Mouse (Mus musculus) retina, embryonic 14.5 days (tissue): ENCODE measurements around the gene Scfd2.

Experiments
- DNase-seq: peaks from one replicate; pipeline ENCODE4 v3.0.0-alpha.2; 2015; ENCODE audit warnings: low spot score

Gene Scfd2

GRCm38 (mm10) chr5:74311200-74311825 lies 220.2 kb downstream of the Scfd2 start:
- peak; percentile 86 for DNase-seq

DNA sequence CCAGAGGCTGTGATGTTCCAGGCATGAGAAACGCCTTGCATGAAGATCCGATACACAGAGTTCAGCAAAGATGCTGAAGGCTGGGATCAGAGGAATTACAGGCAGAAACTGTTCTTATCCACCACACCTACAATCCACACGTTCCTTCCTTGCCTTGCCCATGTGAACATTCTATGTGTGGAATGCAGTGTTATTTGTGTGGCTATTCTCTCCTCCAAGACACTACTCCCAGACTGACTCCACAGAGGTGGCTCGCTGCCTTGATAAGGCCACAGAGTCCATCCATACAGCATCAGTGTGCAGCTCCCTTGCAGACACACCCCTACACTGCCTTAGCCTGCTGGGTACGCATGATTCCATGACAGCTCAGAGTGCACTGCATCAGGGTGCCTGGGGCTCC lies 221.5 kb downstream of the Scfd2 start:
- DNase-seq: no peak

- DNase-seq: no peak
Measured at GRCm38 (mm10) chr5:74307242-74307641, 224.3 kb downstream of the Scfd2 start.

DNA sequence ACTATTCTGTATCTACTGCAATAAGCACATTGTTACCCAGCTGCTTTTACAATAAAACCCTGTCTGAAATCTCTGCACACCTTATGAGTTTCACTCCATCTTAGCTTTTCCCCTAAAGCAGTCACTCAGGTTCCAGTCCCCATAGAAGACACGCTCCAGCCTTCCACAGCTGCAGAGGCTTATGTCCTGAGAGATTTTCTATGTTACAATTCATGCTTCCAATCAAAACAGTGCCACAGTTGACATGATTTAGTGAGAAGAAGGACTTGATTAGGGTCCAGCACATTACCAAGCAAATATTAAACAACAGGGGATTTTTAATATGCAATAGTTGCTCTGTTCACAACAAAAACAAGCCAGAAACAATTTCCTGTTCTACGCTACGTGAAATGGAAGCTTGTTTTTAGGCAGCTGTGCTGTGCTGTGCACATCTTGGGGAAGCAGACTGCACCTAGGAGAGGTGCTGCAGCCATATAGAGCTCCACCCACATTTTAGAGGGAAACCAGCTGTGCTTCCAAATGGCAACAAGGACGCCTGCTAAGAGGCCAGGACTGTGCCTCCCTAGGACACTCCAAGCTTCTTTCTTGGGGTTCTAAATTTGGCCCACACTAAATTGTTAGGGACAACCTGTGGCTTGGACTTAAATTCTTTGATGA lies 225.9 kb downstream of the Scfd2 start:
- no peak for DNase-seq

DNA sequence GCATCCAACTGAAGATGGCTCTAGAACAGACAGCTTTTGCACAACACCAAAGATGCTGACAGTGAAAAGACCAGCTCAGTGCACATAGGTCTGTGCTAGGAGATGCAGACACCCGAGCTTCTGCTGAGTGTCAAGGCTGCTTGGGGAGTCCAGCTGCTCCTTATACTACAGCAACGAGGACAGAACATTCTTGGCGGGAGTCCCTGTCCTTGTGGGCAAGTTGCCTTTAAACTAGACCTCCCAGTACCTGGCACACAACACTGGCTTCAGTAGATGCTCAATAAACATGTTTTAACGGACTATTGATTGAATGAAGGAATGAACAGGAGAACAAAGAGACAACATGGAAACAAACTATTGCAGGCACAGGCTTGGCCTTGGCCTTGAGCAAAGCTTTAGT lies 226.8 kb downstream of the Scfd2 start:
- no peak for DNase-seq

DNA sequence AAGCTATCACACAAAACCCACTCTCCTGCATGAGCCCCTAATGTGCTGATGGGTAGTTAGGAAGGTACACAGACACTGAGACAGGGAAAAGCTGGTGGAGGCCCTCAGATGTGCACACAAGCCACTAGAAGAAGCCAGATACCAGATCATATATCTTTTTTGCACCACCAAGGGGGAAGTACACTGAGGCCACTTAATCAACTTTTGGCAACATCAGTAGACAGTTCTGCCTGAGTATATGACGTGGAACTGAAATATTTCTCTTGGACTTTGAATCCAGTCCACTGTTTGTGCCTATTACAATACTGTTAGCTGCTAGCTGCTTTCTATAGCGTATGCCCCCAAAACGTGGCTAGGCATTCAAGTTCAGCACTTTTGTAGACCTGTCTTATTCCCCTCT lies 229.2 kb downstream of the Scfd2 start:
- DNase-seq: no peak

- no peak for DNase-seq
Measured at GRCm38 (mm10) chr5:74301443-74301842, 230.1 kb downstream of the Scfd2 start.

- DNase-seq: no peak
Measured at GRCm38 (mm10) chr5:74300931-74301330, 230.6 kb downstream of the Scfd2 start.

- DNase-seq: no peak
Measured at GRCm38 (mm10) chr5:74300140-74300539, 231.4 kb downstream of the Scfd2 start.

GRCm38 (mm10) chr5:74297113-74297512 lies 234.4 kb downstream of the Scfd2 start:
- no peak for DNase-seq

DNA sequence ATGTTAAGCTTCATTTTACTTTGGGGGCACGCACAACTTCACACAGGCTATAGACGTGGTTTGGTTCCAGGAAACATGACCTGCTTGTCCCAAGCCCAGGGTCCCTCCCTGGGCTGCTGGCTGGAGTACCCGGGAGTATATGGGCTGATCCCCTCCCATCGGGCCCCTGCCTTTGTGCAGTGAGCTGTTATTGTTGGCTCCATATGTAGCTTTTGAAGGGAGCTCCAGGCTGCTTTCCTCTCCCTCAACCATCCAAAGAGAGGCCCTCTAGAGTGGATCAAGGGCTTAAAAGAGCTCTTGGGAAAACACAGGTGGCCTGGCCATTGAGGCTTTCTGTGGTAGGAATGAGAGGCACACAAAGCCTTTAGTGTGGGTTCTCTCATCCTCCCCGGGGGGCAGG lies 235.5 kb downstream of the Scfd2 start:
- DNase-seq: no peak

GRCm38 (mm10) chr5:74293513-74293912 lies 238.0 kb downstream of the Scfd2 start:
- DNase-seq: no peak

- peak; percentile 41 for DNase-seq
Measured at GRCm38 (mm10) chr5:74292050-74292449, 239.5 kb downstream of the Scfd2 start.

DNA sequence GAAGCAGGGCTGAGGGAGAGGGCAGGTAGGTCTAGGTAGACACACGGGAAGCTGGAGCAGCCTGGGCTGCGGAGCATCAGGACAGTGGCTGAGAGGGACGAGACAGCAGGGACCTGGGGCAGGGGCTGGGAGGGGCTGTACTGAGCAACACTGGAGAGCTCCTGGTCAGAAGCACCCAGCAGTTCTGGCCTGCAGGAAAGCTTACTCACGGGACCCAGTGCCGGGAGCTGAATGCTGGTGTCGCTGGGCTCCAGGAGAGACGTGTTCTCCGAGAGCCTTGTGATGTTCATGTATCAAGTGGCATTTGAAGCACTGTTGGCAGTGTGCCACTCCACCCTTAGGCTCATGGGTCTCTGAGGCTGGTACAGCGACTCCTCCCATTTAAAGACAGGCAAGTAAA lies 240.0 kb downstream of the Scfd2 start:
- no peak for DNase-seq

DNA sequence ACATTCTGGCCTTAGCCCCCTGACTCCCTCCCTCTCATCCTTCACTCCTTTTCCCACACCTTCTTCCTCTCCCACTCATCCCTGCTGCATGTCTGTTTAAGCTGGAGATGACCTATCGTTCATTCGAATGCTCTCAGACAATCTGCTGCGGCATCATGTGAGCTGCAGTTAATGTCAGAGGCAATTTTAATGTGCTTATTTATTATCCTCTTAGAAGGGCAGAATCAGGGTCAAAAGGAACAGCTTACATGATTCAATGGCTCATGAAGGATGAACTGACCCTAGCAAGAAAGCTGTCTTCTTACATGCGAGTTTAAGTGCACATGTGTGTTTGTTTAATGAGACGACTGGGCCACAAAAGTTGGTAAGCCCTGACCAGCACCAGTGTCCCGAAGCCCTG lies 241.6 kb downstream of the Scfd2 start:
- DNase-seq: peak; percentile 45

DNA sequence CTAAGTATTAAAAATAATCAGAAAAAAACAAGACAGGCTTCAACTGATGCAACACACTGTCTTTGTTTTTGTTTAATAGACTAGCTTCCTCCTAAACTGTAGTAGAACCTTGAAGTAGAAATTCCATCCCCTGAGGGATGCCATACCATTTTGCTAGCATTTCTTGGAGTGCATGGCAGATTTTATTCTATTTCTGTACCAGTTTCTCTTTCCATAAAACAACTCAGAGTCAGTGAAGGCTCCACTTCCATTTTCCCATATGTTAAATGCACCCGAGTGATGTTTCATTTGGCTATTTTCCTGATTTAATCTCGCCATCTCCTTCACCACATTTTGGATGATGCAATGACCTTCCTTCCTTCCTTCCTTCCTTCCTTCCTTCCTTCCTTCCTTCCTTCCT lies 243.4 kb downstream of the Scfd2 start:
- DNase-seq: no peak

DNA sequence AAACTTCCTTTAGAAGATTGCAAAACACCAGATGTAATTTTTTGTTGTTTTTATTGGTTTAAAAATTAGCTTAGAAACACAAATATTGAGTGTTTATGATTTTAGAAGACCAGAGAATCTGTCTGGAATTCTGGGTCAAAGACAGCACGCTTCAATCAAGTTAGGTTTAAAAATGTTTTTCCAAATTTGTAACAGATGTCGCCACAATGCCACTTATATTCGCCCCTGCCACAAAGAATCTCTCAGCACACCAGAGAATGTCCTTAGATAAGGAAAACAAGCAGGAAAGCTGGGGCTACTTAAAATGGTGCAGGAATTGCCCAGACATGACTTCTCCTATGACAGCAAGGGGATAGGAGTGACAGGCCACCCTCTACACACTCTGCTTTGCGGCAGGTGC lies 245.3 kb downstream of the Scfd2 start:
- no peak for DNase-seq

GRCm38 (mm10) chr5:74285764-74286163 lies 245.8 kb downstream of the Scfd2 start:
- no peak for DNase-seq

DNA sequence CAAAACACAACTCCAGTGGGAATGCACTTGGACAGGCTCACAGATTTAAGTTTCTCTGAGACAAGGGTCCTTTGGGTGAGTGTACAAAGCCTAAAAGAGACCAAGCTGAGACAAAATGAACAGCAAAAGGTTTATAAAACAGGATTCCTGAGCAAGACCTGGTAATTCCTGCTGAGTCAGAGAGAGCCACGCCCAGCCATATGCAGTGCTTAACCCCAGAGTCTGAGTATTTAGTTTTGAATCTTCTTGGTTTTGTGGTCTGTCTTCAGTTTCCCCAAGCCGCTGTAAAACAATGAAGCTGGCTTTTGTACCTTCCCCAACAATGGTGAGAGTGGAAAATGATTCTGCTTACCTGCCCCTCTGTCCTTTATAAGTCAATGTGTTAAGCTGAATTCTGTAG lies 246.3 kb downstream of the Scfd2 start:
- no peak for DNase-seq

DNA sequence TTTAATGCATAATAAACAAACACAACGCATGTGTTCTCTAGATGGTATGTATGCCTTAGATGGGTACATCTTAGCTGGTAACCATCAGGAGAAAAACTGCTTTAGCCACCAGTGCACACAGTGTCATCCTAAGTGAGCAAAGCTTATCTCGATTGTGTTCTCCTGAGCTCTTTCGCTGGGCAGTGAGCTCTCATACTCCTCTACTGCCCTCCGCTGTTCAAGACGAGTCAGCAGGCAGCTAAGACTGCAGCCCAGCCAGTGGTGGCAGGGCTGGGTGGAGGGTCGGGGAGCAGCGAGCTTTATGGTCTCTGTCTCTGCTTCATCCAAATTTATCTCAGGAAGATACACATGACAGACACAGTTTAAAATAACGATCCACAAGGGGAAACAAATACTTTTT lies 248.0 kb downstream of the Scfd2 start:
- peak; percentile 70 for DNase-seq

- peak; percentile 21 for DNase-seq
Measured at GRCm38 (mm10) chr5:74281480-74281879, 250.1 kb downstream of the Scfd2 start.

DNA sequence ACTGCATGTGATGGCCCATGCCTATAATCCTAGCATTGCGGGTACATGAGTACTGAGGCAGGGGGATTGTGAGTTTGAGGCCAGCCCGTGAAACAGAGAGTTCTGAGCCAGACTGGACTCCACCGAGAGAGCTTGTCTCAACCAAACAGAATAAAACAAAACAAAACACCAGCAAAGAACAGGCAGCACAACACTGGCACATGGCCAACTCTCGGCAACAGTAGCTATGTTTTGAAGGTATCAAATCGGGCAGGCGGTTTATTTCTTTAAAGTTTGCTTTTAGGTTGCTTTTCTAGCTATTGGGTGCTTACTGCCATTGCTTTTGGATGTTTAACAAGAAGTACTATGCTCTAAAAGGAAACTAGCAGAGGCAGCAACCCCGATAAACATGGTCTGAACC lies 251.9 kb downstream of the Scfd2 start:
- DNase-seq: no peak

- DNase-seq: no peak
Measured at GRCm38 (mm10) chr5:74278428-74278827, 253.1 kb downstream of the Scfd2 start.

DNA sequence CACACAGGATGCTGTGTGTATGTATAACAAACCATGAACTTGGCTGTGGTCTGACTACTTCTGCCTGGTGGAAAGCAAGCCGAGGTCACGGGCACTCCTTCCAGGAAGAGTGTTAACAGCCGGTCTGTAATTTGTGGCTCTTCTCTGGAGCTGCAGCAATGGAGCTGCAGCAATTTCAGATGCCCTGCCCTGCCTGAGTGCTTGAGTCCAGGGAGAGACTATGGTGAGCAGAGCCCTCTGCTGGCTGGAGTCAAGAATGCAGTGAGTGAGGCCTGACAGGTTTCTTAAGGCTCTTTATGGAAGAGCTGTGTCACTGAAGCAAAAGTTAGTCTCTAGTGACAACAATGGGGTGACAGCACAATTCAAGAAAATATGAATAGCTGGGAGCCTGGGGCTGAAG lies 253.8 kb downstream of the Scfd2 start:
- DNase-seq: peak; percentile 96
